Mouse (Mus musculus) gastrocnemius, postnatal 14 days (tissue): Measurements from ENCODE around the gene Olfr531. TPM values are rescaled to one million over a fixed set of nuclear protein-coding genes. Genes with fewer than 3 reads are reported as not detected.

Source experiments
- DNase-seq: peaks from one replicate; pipeline ENCODE4 v3.0.0; 2021; ENCODE audit warnings: mixed read lengths
- intact Hi-C: fragments of 180-260 bp; cut with DNase I; formaldehyde crosslinking; loops from one replicate; pipeline ENCODE4 v1.15.1; 2025; ENCODE audit warnings: low total_unique reads
- long read RNA-seq, 2 experiments: library from polyadenylated mRNA; stranded (forward); transcript quantifications; one replicate each; pipeline ENCODE4 v2.0.0; 2021
- total RNA-seq, 2 experiments: library from RNA; stranded (reverse); gene quantifications; 2 replicates each; pipeline ENCODE4 v1.2.3; 2021

The Olfr531 gene
- total RNA-seq: not detected
- long read RNA-seq, experiment 1: 0 reads
- long read RNA-seq, experiment 2: 0 reads

DNA sequence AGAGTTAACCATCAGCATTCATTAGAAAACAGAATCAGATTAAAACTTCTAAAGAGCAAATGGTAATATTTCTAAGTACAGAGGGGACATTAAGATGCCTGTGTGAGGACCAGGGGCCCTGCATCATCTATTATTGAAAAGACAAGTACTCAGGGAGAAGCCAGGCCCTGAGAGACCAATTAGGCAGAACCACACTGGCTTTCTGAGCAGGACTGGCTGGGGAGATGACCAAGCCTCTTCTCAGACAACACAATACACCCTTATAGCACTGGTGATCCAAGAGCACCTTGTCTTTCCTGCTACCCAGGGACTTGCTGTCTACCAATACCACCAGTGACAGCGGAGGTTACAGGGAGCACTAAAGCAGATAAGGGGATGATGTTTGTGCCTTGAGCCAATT is at the start of gene Olfr531:
Olfr531 (minus strand) TSS at position 101 of the 400 bp plus-strand sequence.
- DNase-seq: no peak
- intact Hi-C loops: no loop called here

DNA sequence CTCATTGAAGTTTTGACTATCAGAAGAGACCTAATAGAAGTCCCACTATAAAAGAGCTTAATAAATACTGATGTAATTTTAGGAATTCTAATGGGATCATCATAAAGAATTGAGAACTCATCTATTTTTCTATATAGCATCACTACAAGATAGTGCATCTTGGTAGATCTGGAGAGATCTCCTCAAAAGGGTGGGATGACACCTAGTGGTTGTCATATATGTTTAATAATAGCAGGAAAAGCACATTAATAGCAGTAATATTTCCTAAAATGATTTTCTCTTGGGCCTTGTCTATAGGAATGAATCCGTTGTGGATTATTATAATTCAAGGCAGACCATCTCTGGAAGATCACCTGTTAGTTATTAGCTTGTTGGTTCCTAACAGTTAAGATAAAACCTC is 40.4 kb upstream of the Olfr531 start:
- DNase-seq: no peak
- intact Hi-C loops: no loop called here

DNA sequence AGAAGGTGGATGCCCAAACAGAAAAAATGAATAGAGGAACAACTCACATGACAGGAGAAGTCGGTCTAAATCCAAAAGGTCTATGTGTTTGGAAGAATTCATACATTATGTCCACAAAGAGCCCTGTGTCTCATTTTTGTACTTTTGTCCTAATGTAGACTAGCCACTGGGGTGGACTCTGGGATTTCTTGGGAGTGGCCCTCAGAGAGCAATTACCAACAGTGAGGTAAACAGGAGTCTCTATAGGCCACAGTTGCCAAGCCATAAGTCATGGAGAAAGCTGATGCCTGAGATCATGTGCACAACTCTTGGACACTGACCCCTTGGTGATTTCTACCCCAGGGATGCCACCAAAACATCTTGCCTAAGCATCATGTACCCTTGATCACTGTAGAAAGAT is 18.8 kb upstream of the Olfr531 start, which contains the start of gene Olfr532:
Olfr532 (minus strand) TSS at position 101 of the 400 bp plus-strand sequence.
- DNase-seq: no peak
- intact Hi-C loops: no loop called here

DNA sequence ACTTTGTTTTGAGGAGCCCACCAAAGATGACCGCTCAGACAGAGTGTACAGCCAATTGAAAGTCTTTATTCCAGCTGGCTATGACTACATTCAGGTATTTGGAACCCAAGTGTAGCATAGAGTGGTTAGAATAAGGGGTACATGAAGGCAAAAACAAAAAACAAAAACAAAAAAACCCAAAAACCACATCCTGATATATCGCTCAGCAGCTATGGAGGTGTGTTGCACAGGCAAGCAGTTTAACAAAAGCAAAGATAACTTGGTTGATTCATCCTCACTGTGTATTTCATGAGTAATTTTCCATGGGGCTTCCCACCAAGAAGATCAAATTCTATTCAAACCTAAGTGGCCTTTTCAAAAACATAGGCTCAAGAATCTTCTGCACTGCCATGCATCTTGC is 25.8 kb downstream of the Olfr531 start:
- DNase-seq: no peak
- intact Hi-C loops: no loop called here

DNA sequence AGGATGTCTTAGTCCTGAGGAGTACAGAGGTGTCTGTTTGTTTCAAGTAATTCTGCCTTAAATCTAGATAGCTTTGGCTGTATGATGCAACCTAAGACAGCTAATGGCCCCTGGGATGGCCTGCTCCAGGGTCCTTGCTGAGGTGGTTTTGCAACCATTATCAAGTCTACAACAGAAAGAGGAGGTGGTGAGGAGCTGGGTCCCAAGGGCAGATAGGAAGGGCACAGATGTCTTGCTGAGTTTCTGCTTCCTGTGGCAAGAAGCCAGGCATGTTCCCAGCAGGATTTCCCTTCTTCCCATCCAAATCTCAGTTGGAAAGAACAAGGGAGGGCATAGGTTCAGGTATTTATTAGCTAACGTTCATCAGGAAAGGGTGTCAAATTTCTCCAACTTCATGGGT is 26.5 kb downstream of the Olfr531 start, which contains the start of gene Olfr530:
Olfr530 (minus strand) TSS at position 101 of the 400 bp plus-strand sequence.
- intact Hi-C loops: no loop called here
- DNase-seq: no peak

DNA sequence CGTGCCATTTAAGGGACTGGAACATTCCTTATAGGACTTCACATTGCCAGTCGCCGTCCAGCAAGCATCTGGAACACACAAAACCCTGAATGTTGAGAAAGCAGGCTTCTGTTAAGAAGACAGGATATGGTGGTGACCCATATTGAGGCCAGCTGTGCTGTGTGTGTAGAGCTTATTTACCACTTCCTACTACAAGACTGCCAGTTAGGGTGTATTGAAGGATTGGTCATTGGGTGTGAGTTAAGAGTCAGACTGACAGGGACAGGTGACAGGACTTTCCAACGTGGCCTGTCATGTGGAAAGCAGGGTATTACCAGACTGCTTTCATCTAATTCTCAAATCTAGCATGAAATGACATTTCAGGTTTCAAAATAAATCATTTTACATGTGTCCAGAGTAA is 28.4 kb downstream of the Olfr531 start:
- intact Hi-C loops: no loop called here
- no peak for DNase-seq

DNA sequence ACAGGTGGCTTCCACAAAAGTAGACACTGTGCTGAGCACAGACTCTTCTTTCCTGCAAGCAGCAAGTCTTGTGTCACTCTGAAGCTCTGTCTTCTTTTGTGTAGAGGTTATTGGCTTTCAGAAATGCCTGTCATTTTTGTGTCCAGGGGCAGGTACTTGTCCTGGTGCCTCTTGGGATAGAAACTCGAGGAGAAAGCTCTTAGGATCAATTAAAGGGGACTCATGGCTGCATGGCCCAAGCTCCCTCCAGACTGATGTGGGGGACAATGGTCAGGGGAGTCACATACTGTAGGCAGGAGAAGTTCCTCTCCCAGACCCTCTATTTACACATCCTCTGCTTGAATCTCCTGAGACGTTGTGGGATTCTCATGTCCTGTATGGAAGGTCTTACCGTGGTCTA is 41.1 kb downstream of the Olfr531 start, which contains the start of gene Olfr60:
Olfr60 (minus strand) TSS at position 101 of the 400 bp plus-strand sequence.
- no peak for DNase-seq
- intact Hi-C loops: no loop called here

Other genes starting within 250 kb of the Olfr531 start
- under 1 TPM; 0.23 to 0.47 TPM for gene Sprn, start 248.0 kb downstream of the Olfr531 start, total RNA-seq
- gene Olfr522, start 238.2 kb downstream of the Olfr531 start, total RNA-seq: not detected
- gene Olfr523, start 229.7 kb downstream of the Olfr531 start, total RNA-seq: not detected
- gene Olfr524, start 197.0 kb downstream of the Olfr531 start, total RNA-seq: not detected
- not detected for gene Cd163l1, start 184.7 kb downstream of the Olfr531 start, total RNA-seq
- gene 5830411N06Rik, start 155.6 kb downstream of the Olfr531 start, total RNA-seq: not detected
- gene Olfr525, start 82.1 kb downstream of the Olfr531 start, total RNA-seq: not detected
- gene Olfr527, start 68.9 kb downstream of the Olfr531 start, total RNA-seq: not detected
- not detected for gene Olfr60, start 41.2 kb downstream of the Olfr531 start, total RNA-seq
- not detected for gene Olfr530, start 26.6 kb downstream of the Olfr531 start, total RNA-seq
- gene Olfr532, start 18.7 kb upstream of the Olfr531 start, total RNA-seq: not detected
- gene Olfr533, start 60.5 kb upstream of the Olfr531 start, total RNA-seq: not detected
- not detected for gene Olfr535, start 81.3 kb upstream of the Olfr531 start, total RNA-seq
- not detected for gene Olfr536, start 104.5 kb upstream of the Olfr531 start, total RNA-seq
- gene Olfr538, start 165.0 kb upstream of the Olfr531 start, total RNA-seq: not detected
- not detected for gene Olfr46, start 198.4 kb upstream of the Olfr531 start, total RNA-seq
- not detected for gene Olfr61, start 226.1 kb upstream of the Olfr531 start, total RNA-seq
- gene Olfr53, start 243.5 kb upstream of the Olfr531 start, total RNA-seq: not detected